Mouse (Mus musculus) stomach, embryonic 14.5 days (tissue): Measurements from ENCODE around the gene Angptl2. TPM values are rescaled to one million over a fixed set of nuclear protein-coding genes. Genes with fewer than 3 reads are reported as not detected.

Source experiments
- ATAC-seq: fragments of 200-750 bp; cut with Nextera tagmentation; 2 replicates; pipeline ENCODE4 v1.8.0; 2017; ENCODE audit warnings: low read depth, moderate TSS enrichment; ENCODE audit not compliant: insufficient number of reproducible peaks, insufficient read depth, low FRiP score
- H3K27ac ChIP-seq: fragments of 300-500 bp; sonication (generic); 2 replicates; pipeline ENCODE4 v1.5.1; 2014; ENCODE audit warnings: mild to moderate bottlenecking, low read length, moderate library complexity, mixed read lengths
- H3K27me3 ChIP-seq: fragments of 300-500 bp; sonication (generic); 2 replicates; pipeline ENCODE4 v1.6.1; 2014; ENCODE audit warnings: low read length, control low read depth, mixed read lengths; ENCODE audit not compliant: control insufficient read depth, insufficient read depth
- H3K36me3 ChIP-seq: fragments of 300-500 bp; sonication (generic); 2 replicates; pipeline ENCODE4 v1.6.1; 2014; ENCODE audit warnings: mild to moderate bottlenecking, control low read depth, low read length, moderate library complexity, mixed read lengths; ENCODE audit not compliant: control insufficient read depth, insufficient read depth
- H3K4me1 ChIP-seq: fragments of 300-500 bp; sonication (generic); 2 replicates; pipeline ENCODE4 v1.6.1; 2014; ENCODE audit warnings: low read length, control low read depth, mixed read lengths; ENCODE audit not compliant: control insufficient read depth, insufficient read depth
- H3K4me2 ChIP-seq: fragments of 300-500 bp; sonication (generic); replicated peaks from 2 replicates; pipeline ENCODE4 v1.6.1; 2014; ENCODE audit warnings: low read depth, low read length, control low read depth
- H3K4me3 ChIP-seq: fragments of 300-500 bp; sonication (generic); 2 replicates; pipeline ENCODE4 v1.5.1; 2014; ENCODE audit warnings: low read depth, low read length, control low read depth
- H3K9ac ChIP-seq: fragments of 300-500 bp; sonication (generic); replicated peaks from 2 replicates; pipeline ENCODE4 v1.6.1; 2014; ENCODE audit warnings: low read depth, mild to moderate bottlenecking, control low read depth, low read length, moderate library complexity, mixed read lengths
- H3K9me3 ChIP-seq: fragments of 300-500 bp; sonication (generic); 2 replicates; pipeline ENCODE4 v1.6.1; 2016; ENCODE audit warnings: low read depth, low read length, control low read depth; ENCODE audit not compliant: control insufficient read depth
- WGBS: fragments of 180-500 bp; shearing (Covaris S2); extraction: QIAGEN DNeasy Blood & Tissue Kit; methylation state at CpG from one replicate; pipeline ENCODE4 v1.1.7; 2014; 5-methylcytosine and 5-hydroxymethylcytosine counted together
- polyA plus RNA-seq: library from polyadenylated mRNA; unstranded; fragments of >200 nt; fragmentation: Nextera tagmentation; extraction: Ambion mirVana; gene quantifications from 2 replicates; pipeline ENCODE4 v1.2.1, GENCODE M21; 2014

Gene Angptl2
- polyA plus RNA-seq, 1 experiment from 2014 or later: 39.7 TPM

- H3K36me3 ChIP-seq: no peaks in the 10 kb centered on the region
- H3K4me3 ChIP-seq: no peak overlapping the region
- no peaks in the 10 kb centered on the region for H3K4me1 ChIP-seq
- no peak for ATAC-seq
- no peaks in the 10 kb centered on the region for H3K27me3 ChIP-seq
- no peaks in the 10 kb centered on the region for H3K9me3 ChIP-seq
- H3K9ac ChIP-seq: no peak overlapping the region
- 88% methylated on average over 12 of the region's 12 CpGs for WGBS
- H3K4me2 ChIP-seq: no peak overlapping the region
- H3K27ac ChIP-seq: no peak overlapping the region
These were observed 59.0 kb downstream of the Angptl2 start for GRCm38 (mm10) chr2:33274719-33275490.

GRCm38 (mm10) chr2:33279758-33280157 is 63.9 kb downstream of the Angptl2 start:
- no peak overlapping the region for H3K9ac ChIP-seq
- no peak overlapping the region for H3K27ac ChIP-seq
- H3K9me3 ChIP-seq: no peaks in the 10 kb centered on the region
- H3K36me3 ChIP-seq: no peaks in the 10 kb centered on the region
- H3K27me3 ChIP-seq: no peaks in the 10 kb centered on the region
- no peaks in the 10 kb centered on the region; the same call in 1 of the 2 replicates for H3K4me1 ChIP-seq
- ATAC-seq: no peak
- no peak overlapping the region for H3K4me3 ChIP-seq
- no peak overlapping the region for H3K4me2 ChIP-seq
- 87% methylated on average over 10 of the region's 10 CpGs for WGBS

- H3K36me3 ChIP-seq: no peaks in the 10 kb centered on the region
- no peaks in the 10 kb centered on the region; the same call in 1 of the 2 replicates for H3K4me1 ChIP-seq
- H3K4me3 ChIP-seq: no peak overlapping the region
- H3K4me2 ChIP-seq: no peak overlapping the region
- no peak for ATAC-seq
- H3K9ac ChIP-seq: no peak overlapping the region
- H3K27me3 ChIP-seq: no peaks in the 10 kb centered on the region
- WGBS: 67% methylated on average over 2 of the region's 2 CpGs
- no peaks in the 10 kb centered on the region for H3K9me3 ChIP-seq
- no peak overlapping the region for H3K27ac ChIP-seq
These were observed 64.7 kb downstream of the Angptl2 start for GRCm38 (mm10) chr2:33280525-33280924.

GRCm38 (mm10) chr2:33281807-33282206 is 65.9 kb downstream of the Angptl2 start:
- Histone ChIP-seq H3K4me2 (no peak overlapping the region), H3K36me3 (no peaks in the 10 kb centered on the region), H3K4me3 (no peak overlapping the region), H3K27me3 (no peaks in the 10 kb centered on the region), H3K9me3 (no peaks in the 10 kb centered on the region), H3K27ac (no peak overlapping the region), H3K4me1 (no peaks in the 10 kb centered on the region; the same call in 1 of the 2 replicates), H3K9ac (no peak overlapping the region)
- 87% methylated on average over 5 of the region's 5 CpGs for WGBS
- no peak for ATAC-seq

GRCm38 (mm10) chr2:33282877-33283276 is 67.0 kb downstream of the Angptl2 start:
- Histone ChIP-seq H3K9ac (no peak overlapping the region), H3K4me2 (no peak overlapping the region), H3K36me3 (no peaks in the 10 kb centered on the region), H3K4me3 (no peak overlapping the region), H3K9me3 (no peaks in the 10 kb centered on the region), H3K4me1 (no peaks in the 10 kb centered on the region; the same call in 1 of the 2 replicates), H3K27ac (no peak overlapping the region), H3K27me3 (no peaks in the 10 kb centered on the region)
- ATAC-seq: no peak
- 59% methylated on average over 4 of the region's 4 CpGs for WGBS

GRCm38 (mm10) chr2:33283674-33284073 is 67.8 kb downstream of the Angptl2 start:
- no peaks in the 10 kb centered on the region for H3K27me3 ChIP-seq
- H3K36me3 ChIP-seq: no peaks in the 10 kb centered on the region
- H3K4me3 ChIP-seq: no peak overlapping the region
- H3K4me1 ChIP-seq: no peaks in the 10 kb centered on the region; the same call in 1 of the 2 replicates
- WGBS: 78% methylated on average over 2 of the region's 2 CpGs
- H3K9ac ChIP-seq: no peak overlapping the region
- no peak overlapping the region for H3K4me2 ChIP-seq
- peaks cover 3% of the 10 kb centered on the region; the same call in 1 of the 2 replicates for H3K9me3 ChIP-seq
- ATAC-seq: no peak
- H3K27ac ChIP-seq: no peak overlapping the region

- Histone ChIP-seq H3K27me3 (no peaks in the 10 kb centered on the region), H3K36me3 (no peaks in the 10 kb centered on the region), H3K27ac (no peak overlapping the region), H3K9me3 (peaks cover 3% of the 10 kb centered on the region; the same call in 1 of the 2 replicates), H3K4me2 (no peak overlapping the region), H3K4me1 (0 out of 2 replicates have a peak, but pooled peaks cover 4% of the 10 kb centered on the region), H3K4me3 (no peak overlapping the region), H3K9ac (no peak overlapping the region)
- ATAC-seq: no peak
- WGBS: 86% methylated on average over 5 of the region's 5 CpGs
These were observed 73.0 kb downstream of the Angptl2 start for GRCm38 (mm10) chr2:33288837-33289236.

- H3K9me3 ChIP-seq: peaks cover 3% of the 10 kb centered on the region; the same call in 1 of the 2 replicates
- H3K4me3 ChIP-seq: no peak overlapping the region
- 0 out of 2 replicates have a peak, but pooled peaks cover 4% of the 10 kb centered on the region for H3K4me1 ChIP-seq
- no peak overlapping the region for H3K4me2 ChIP-seq
- no peaks in the 10 kb centered on the region for H3K36me3 ChIP-seq
- no peak for ATAC-seq
- H3K9ac ChIP-seq: no peak overlapping the region
- 82% methylated on average over 8 of the region's 8 CpGs for WGBS
- H3K27ac ChIP-seq: no peak overlapping the region
- H3K27me3 ChIP-seq: no peaks in the 10 kb centered on the region
These were observed 74.6 kb downstream of the Angptl2 start for GRCm38 (mm10) chr2:33290491-33290890.
